21 mouse cellular contexts compared by ENCODE assay signal in the genomic region with DNA sequence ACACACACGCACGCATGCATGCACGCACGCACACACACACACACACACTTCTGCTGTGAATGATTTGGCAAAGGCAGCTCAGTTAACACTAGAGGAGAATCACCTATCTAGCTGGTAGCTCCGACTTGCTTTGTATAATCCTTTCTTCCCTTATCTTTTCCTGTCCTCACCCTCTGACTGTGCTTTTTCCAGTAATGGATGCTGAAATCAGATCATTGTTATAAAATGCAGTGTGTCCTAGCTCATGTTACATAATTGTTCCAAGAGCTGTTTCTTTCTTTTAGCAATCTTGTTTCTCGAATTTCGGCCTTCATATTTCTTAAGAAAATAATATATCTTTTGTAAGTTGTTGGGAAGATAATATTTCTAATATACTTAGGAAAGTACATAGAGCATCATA.
A peak's percentile ranks its signal among the peaks of the same experiment; 100 is the strongest.
DNase-seq lines count a peak whose midpoint lies in the region; ATAC-seq and TF ChIP-seq lines count a peak whose summit lies in the region.
"Had no signal": no experiment of that assay in that cellular context is flagged by ENCODE, and none has a peak within 500 bp of the region (broad histone marks: within the 10 kb centered on the region; RNA-seq: fewer than 3 reads in every experiment).

No protein-coding gene starts in this region.

- H3K4me3 ChIP-seq in left cerebral cortex, adult 2 months = no peak overlapping the region
- H3K4me3 ChIP-seq: embryonic facial prominence, embryonic 10.5 days; embryonic facial prominence, embryonic 12.5 days; forebrain, embryonic 13.5 days; forebrain, embryonic 15.5 days had no signal

- ATAC-seq in frontal cortex, adult (ENCODE audit: low TSS enrichment) = peak; percentile 60; the same call in 1 of the 2 replicates
- ATAC-seq: activated CD4-positive, CD25-positive, alpha-beta regulatory T cell, adult 4 months; CD4-positive, CD25-positive, alpha-beta regulatory T cell, adult 4 months; forebrain, embryonic 13.5 days; forebrain, embryonic 15.5 days; forebrain, postnatal 0 days; Patski had no signal

- TF ChIP-seq CTCF in left cerebral cortex, adult 2 months (IDR thresholded peaks at IDR 0.05) = no peak

- intact Hi-C loops in left cerebral cortex, adult 2 months (cut with DNase I) = no loop called here

- H3K27ac ChIP-seq in left cerebral cortex, adult 2 months = peak overlapping the region; percentile 40; the same call in 1 of the 2 replicates
- H3K27ac ChIP-seq: embryonic facial prominence, embryonic 10.5 days; embryonic facial prominence, embryonic 12.5 days; forebrain, embryonic 13.5 days; forebrain, embryonic 15.5 days had no signal

- no peak for DNase-seq in frontal cortex, postnatal 14 days (ENCODE audit: low spot score in 2 of 2)
- no peak for DNase-seq in left cerebral cortex, adult 2 months (ENCODE audit: extremely low spot score in 1 of 2, low spot score in 2 of 2)
- no peak for DNase-seq in left cerebral cortex, adult 18-20 months (ENCODE audit: low spot score in 2 of 2)
- DNase-seq in brain, adult 2 months (ENCODE audit: low read depth, low spot score) = peak; percentile 56
- DNase-seq: adrenal gland, adult 8-10 months; adrenal gland, postnatal 14 days; B cell, adult 2 months; cerebellum, adult 11-12 months; cerebellum, adult 2 months; cerebellum, adult 9-10 months; cerebellum, postnatal 10 days; cerebellum, postnatal 25 days; forebrain, postnatal 0 days had no signal
